Mouse (Mus musculus) splenic B cell, adult 2 months (primary cell): Measurements from ENCODE around the gene Lamb3.
A peak's percentile ranks its signal among the peaks of the same experiment; 100 is the strongest.

ENCODE experiments used
- DNase-seq: peaks from one replicate; pipeline ENCODE4 v3.0.0-alpha.2; 2011; ENCODE audit warnings: low read depth, low spot score
- H3K27me3 ChIP-seq: 2 replicates; pipeline ENCODE4 v1.6.1; 2012; ENCODE audit warnings: mild to moderate bottlenecking, low read length, moderate library complexity, mixed read lengths; ENCODE audit not compliant: control insufficient read depth, poor library complexity, insufficient read depth, severe bottlenecking
- H3K36me3 ChIP-seq: 2 replicates; pipeline ENCODE4 v1.6.1; 2012; ENCODE audit warnings: mild to moderate bottlenecking, low read length, moderate library complexity, mixed read lengths; ENCODE audit not compliant: control insufficient read depth, poor library complexity, insufficient read depth, severe bottlenecking

Gene Lamb3

GRCm38 (mm10) chr1:193361181-193361580, 153.7 kb downstream of the Lamb3 start:
- no peaks in the 10 kb centered on the region for H3K27me3 ChIP-seq
- H3K36me3 ChIP-seq, result no peaks in the 10 kb centered on the region
- no peak for DNase-seq

- H3K36me3 ChIP-seq, result no peaks in the 10 kb centered on the region
- DNase-seq, result no peak
- no peaks in the 10 kb centered on the region for H3K27me3 ChIP-seq
Observed at GRCm38 (mm10) chr1:193362078-193362477, 154.6 kb downstream of the Lamb3 start.

DNA sequence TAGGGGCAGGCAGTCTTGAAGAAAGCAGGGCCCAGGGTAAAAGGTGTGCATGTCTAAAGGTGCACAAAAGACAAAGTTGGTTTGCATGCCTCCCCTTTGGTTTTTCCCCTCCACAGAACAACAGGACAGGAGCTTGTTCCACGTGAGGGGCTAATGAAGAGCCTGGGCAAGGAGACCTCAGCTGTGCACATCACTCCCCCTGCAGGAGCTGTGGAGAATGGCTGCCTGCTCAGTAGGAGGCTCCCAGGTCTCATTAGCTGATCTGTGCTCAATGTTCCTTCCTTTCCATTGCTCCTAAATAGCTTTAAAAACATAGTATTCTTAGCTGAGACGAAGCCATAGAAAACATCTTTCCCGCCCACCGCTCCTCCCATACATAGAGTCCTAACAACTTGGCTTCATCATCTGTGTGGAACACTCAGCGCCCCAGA, 156.3 kb downstream of the Lamb3 start:
- no peaks in the 10 kb centered on the region for H3K27me3 ChIP-seq
- peak; percentile 74 for DNase-seq
- H3K36me3 ChIP-seq, result no peaks in the 10 kb centered on the region

- Histone ChIP-seq H3K27me3 (no peaks in the 10 kb centered on the region), H3K36me3 (no peaks in the 10 kb centered on the region)
- DNase-seq, result no peak
Observed at GRCm38 (mm10) chr1:193368055-193368454, 160.6 kb downstream of the Lamb3 start.

- H3K36me3 ChIP-seq, result no peaks in the 10 kb centered on the region
- no peaks in the 10 kb centered on the region for H3K27me3 ChIP-seq
- no peak for DNase-seq
Observed at GRCm38 (mm10) chr1:193369091-193369490, 161.6 kb downstream of the Lamb3 start.

GRCm38 (mm10) chr1:193370096-193370495, 162.6 kb downstream of the Lamb3 start, which contains the start of gene Camk1g:
Gene Camk1g (minus strand): TSS chr1:193370298.
- no peaks in the 10 kb centered on the region for H3K27me3 ChIP-seq
- DNase-seq, result peak; percentile 23
- no peaks in the 10 kb centered on the region for H3K36me3 ChIP-seq

- Histone ChIP-seq H3K36me3 (no peaks in the 10 kb centered on the region), H3K27me3 (no peaks in the 10 kb centered on the region)
- DNase-seq, result no peak
Observed at GRCm38 (mm10) chr1:193373906-193374413, 166.5 kb downstream of the Lamb3 start.

DNA sequence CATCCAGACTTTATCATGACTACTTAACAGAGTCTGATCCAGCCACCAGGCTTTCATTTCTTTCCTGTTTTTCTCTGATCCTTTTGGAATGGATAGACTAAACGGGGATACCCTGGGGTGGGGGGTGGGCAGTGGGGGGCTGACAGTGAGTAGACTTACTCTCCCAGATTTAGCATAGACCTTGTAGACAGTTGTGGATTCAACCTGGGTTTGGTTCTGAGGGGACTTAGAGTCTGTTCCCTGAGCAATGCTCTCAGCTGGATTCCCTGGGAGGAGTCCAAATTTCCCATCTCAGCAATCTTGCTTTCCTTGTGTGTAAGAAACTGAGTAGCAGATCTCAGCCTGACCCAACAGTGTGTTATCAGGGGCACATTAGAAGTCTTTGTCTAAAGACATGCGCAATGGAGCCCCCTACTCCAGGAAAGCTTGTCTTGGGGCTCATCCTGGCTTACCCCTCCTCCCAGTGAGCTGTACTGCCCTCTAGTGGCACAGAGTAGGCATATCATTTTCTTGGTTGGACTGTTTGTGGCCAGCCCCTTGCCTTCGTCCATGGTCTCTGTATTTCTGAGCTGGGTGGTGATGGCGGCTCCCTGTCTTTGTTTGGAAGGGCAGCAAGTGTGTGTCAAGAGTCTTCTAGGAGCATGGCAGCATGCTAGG, 169.1 kb downstream of the Lamb3 start:
- H3K27me3 ChIP-seq, result no peaks in the 10 kb centered on the region
- peak; percentile 72 for DNase-seq
- H3K36me3 ChIP-seq, result no peaks in the 10 kb centered on the region

GRCm38 (mm10) chr1:193379634-193380033, 172.1 kb downstream of the Lamb3 start:
- no peak for DNase-seq
- Histone ChIP-seq H3K27me3 (no peaks in the 10 kb centered on the region), H3K36me3 (no peaks in the 10 kb centered on the region)

- H3K36me3 ChIP-seq, result no peaks in the 10 kb centered on the region
- H3K27me3 ChIP-seq, result no peaks in the 10 kb centered on the region
- no peak for DNase-seq
Observed at GRCm38 (mm10) chr1:193380877-193381276, 173.4 kb downstream of the Lamb3 start.

DNA sequence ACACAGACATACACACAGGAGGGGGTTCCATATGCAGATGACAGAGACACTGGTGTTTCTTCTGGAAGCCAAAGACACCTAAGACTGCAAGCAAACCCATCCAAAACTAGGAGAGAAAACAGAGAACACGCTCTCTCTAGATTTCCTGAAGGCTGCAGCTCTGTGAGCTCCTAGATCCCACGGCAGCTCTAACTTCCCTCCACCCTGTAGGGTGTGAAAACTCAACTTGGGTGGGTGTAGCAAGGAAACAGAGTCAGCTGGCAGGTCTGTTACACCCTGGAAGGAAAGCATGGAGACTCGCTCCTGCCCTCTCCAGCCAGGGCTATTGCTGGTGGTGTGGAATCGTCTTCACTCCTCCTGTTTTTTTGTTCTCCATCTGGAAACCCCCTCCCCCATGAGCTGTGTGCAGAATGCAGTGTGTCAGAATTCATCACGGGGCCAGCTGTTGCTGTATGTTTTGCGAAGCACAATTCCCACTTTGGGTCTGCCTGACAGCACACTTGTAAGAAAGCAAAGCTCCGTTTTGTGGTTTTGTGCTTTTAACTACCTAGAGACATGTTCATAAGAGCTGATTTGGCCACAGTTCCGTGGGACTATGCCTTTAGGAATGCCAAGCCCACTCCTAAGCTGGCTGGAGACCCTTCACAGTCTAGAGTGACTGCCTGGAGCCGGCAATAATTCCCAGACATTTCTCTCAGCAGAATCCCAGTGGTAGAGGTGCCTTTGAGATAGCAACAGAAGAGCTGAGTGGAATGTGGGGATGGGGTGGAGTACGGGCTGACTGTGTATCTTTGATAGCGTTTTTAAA, 174.3 kb downstream of the Lamb3 start:
- no peaks in the 10 kb centered on the region for H3K27me3 ChIP-seq
- no peak for DNase-seq
- no peaks in the 10 kb centered on the region for H3K36me3 ChIP-seq

GRCm38 (mm10) chr1:193382435-193382834, 174.9 kb downstream of the Lamb3 start:
- DNase-seq, result peak; percentile 48
- Histone ChIP-seq H3K27me3 (no peaks in the 10 kb centered on the region), H3K36me3 (no peaks in the 10 kb centered on the region)

DNA sequence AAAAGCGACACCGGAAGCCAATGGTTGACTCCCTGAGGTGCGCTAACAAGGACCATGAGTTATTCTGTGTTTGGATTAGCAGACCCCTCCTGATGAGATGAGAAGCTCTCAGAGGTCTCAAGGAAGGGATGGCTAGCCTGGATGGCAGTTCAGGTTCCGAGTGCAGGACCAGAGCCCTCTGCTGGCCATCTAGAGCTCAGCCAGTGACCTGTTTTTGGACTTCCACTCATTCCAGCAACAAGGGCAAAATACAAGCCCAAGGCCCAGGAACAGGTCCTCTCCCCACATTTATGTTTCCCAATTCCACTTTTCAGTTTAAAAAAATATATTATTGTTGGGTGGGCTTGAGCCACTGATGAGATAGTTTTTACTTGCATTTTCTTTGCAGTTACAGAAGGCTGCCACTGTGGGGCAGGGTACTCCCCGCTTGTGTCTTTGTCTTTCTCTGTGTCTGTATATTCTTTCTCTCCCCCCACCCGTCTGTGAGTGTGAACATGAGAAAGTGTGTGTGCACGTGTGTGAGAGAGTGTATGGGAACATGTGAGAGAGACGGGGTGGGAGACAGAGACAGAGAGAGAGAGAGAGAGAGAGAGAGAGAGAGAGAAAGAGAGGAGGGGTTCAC, 175.5 kb downstream of the Lamb3 start:
- DNase-seq, result peak; percentile 70
- Histone ChIP-seq H3K27me3 (no peaks in the 10 kb centered on the region), H3K36me3 (no peaks in the 10 kb centered on the region)

GRCm38 (mm10) chr1:193386136-193386535, 178.6 kb downstream of the Lamb3 start:
- Histone ChIP-seq H3K36me3 (no peaks in the 10 kb centered on the region), H3K27me3 (no peaks in the 10 kb centered on the region)
- peak; percentile 65 for DNase-seq

- no peaks in the 10 kb centered on the region for H3K36me3 ChIP-seq
- no peaks in the 10 kb centered on the region for H3K27me3 ChIP-seq
- no peak for DNase-seq
Observed at GRCm38 (mm10) chr1:193387241-193387640, 179.7 kb downstream of the Lamb3 start.
